Mouse (Mus musculus): ENCODE data around the gene Dph1. TPM values are rescaled to one million over a fixed set of nuclear protein-coding genes. Genes with fewer than 3 reads are reported as not detected.

The Dph1 gene
- polyA plus RNA-seq, 2 experiments from 2014 or later, result 8.3 to 9.6 TPM

GRCm38 (mm10) chr11:75133391-75133790 is 57.6 kb downstream of the Dph1 start:
- no peak for ATAC-seq

GRCm38 (mm10) chr11:75132278-75132677 is 58.8 kb downstream of the Dph1 start:
- ATAC-seq, result no peak

GRCm38 (mm10) chr11:75131300-75131699 is 59.7 kb downstream of the Dph1 start:
- ATAC-seq, result no peak

GRCm38 (mm10) chr11:75129481-75129880 is 61.6 kb downstream of the Dph1 start:
- no peak for ATAC-seq

Other genes starting within 250 kb of the Dph1 start
- gene Hic1, start 21.7 kb downstream of the Dph1 start, polyA plus RNA-seq (2017; shearing (Covaris generic)), result under 1 TPM in 1 of 2 experiments, not detected in 1; 0.38 TPM
- gene Ovca2, start 12.4 kb downstream of the Dph1 start, polyA plus RNA-seq (2017; shearing (Covaris generic)), result 10 to 100 TPM; 28.4 to 32.8 TPM
- 1 to 10 TPM; 1.6 to 1.8 TPM for gene Rtn4rl1, start 2.5 kb upstream of the Dph1 start, polyA plus RNA-seq (2017; shearing (Covaris generic))
- 100 to 1,000 TPM; 209 to 263 TPM for gene Rpa1, start 157.1 kb upstream of the Dph1 start, polyA plus RNA-seq (2017; shearing (Covaris generic))
- 10 to 100 TPM; 14.0 to 18.7 TPM for gene Smyd4, start 157.2 kb upstream of the Dph1 start, polyA plus RNA-seq (2017; shearing (Covaris generic))
- 1 to 10 TPM; 1.8 to 3.9 TPM for gene Serpinf1, start 231.5 kb upstream of the Dph1 start, polyA plus RNA-seq (2017; shearing (Covaris generic))
- gene Serpinf2, start 248.3 kb upstream of the Dph1 start, polyA plus RNA-seq (2017; shearing (Covaris generic)), result not detected

Data from activated CD4-positive, CD25-positive, alpha-beta regulatory T cell, adult 4 months (primary cell).